Mouse (Mus musculus): ENCODE results near the gene Pole4.
A peak's percentile ranks its signal among the peaks of the same experiment; 100 is the strongest.

DNA sequence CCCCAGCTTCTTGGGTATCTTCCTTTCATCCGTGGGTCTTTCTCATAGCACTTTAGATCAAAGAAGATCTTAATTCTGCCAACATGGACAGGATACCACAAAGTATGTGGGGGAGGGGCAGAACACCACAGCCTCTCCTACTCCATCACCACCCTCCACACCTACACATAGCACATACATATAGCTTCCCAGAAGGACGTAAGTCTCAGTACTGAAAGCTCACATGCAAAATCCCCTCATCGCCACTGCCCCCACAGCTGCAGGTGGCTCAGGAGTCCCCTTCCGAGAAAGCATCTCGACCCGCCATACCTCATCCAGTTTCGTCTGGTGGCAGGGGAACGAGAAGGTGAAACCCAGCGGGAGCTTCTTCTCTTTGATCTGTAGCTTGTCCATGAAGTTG lies 39.4 kb upstream of the Pole4 start:
- no peak for TF ChIP-seq GABPA (IDR thresholded peaks at IDR 0.05; ENCODE audit: insufficient replicate concordance, low read depth, low read length)
- peak; percentile 85 for TF ChIP-seq ETS1 (conservative IDR thresholded peaks at IDR 0.05; ENCODE audit: low read depth, low read length)
- TF ChIP-seq CTCF (conservative IDR thresholded peaks at IDR 0.05 in 1 of 2, IDR thresholded peaks at IDR 0.05 in 1 of 2; ENCODE audit: low read depth in 2 of 2, low read length in 2 of 2), result no peak
- TF ChIP-seq EP300 (IDR thresholded peaks at IDR 0.05; ENCODE audit: low read length), result peak; percentile 76
- no peak for TF ChIP-seq HCFC1 (IDR thresholded peaks at IDR 0.05; ENCODE audit: low read depth, low read length)
- no peak for TF ChIP-seq ZNF384 (IDR thresholded peaks at IDR 0.05; ENCODE audit: low read depth, low read length)
- no peak; the same call in none of the 2 replicates for TF ChIP-seq MXI1 (IDR thresholded peaks at IDR 0.05; ENCODE audit: low read depth, low read length)
- TF ChIP-seq PAX5 (IDR thresholded peaks at IDR 0.05; ENCODE audit: low read length), result no peak
- TF ChIP-seq NRF1 (IDR thresholded peaks at IDR 0.05; ENCODE audit: low read depth, low read length), result no peak
- TF ChIP-seq IRF4 (IDR thresholded peaks at IDR 0.05; ENCODE audit: low read depth, low read length), result peak; percentile 88
- TF ChIP-seq POLR2A (IDR thresholded peaks at IDR 0.05; ENCODE audit: low read depth, low read length), result peak; percentile 42; the same call in 1 of the 2 replicates
